Mouse (Mus musculus) ES-E14 (cell line): ENCODE measurements around the gene Rin2. TPM values are rescaled to one million over a fixed set of nuclear protein-coding genes. Genes with fewer than 3 reads are reported as not detected.

ENCODE experiments used
- DNase-seq: peaks from one replicate; pipeline ENCODE4 v3.0.0-alpha.2; 2013; ENCODE audit warnings: low read depth, low spot score
- H3K27ac ChIP-seq: 2 replicates; pipeline ENCODE4 v1.5.1; 2012; ENCODE audit warnings: low read depth, mild to moderate bottlenecking, low read length, moderate library complexity, mixed read lengths; ENCODE audit not compliant: poor library complexity, insufficient read depth, severe bottlenecking
- H3K36me3 ChIP-seq: 2 replicates; pipeline ENCODE4 v1.6.1; 2012; ENCODE audit warnings: mild to moderate bottlenecking, low read length, moderate library complexity, mixed read lengths; ENCODE audit not compliant: control insufficient read depth, poor library complexity, insufficient read depth, severe bottlenecking
- H3K4me1 ChIP-seq, 2 experiments: fragments of 150-350 bp in 1 of 2; sonication (generic) in 1 of 2; 2 replicates each; pipeline ENCODE4 v1.6.1; 2012; ENCODE audit warnings: low read length in 2 of 2, mild to moderate bottlenecking in 1 of 2, mixed read lengths in 1 of 2; ENCODE audit not compliant: control insufficient read depth in 2 of 2, insufficient read depth in 2 of 2, poor library complexity in 1 of 2
- H3K4me3 ChIP-seq, 2 experiments: fragments of 150-350 bp in 1 of 2; sonication (generic) in 1 of 2; 2 replicates each; pipeline ENCODE4 v1.5.1; 2012; ENCODE audit warnings: low read length in 2 of 2, low read depth in 1 of 2, mild to moderate bottlenecking in 1 of 2, mixed read lengths in 1 of 2; ENCODE audit not compliant: insufficient read depth in 1 of 2, poor library complexity in 1 of 2, severe bottlenecking in 1 of 2
- H3K9ac ChIP-seq: 2 replicates; pipeline ENCODE4 v1.6.1; 2012; ENCODE audit warnings: low read depth, mild to moderate bottlenecking, low read length, mixed read lengths; ENCODE audit not compliant: poor library complexity, insufficient read depth, severe bottlenecking
- H3K9me3 ChIP-seq: fragments of 150-350 bp; sonication (generic); 2 replicates; pipeline ENCODE4 v1.6.1; 2012; ENCODE audit warnings: low read depth, mild to moderate bottlenecking, low read length; ENCODE audit not compliant: control insufficient read depth, insufficient read depth
- CHD2 ChIP-seq: IDR thresholded peaks from 2 replicates; pipeline ENCODE4 v1.6.1; 2014; ENCODE audit warnings: mild to moderate bottlenecking, low read depth, low read length, inconsistent platforms
- HCFC1 ChIP-seq: IDR thresholded peaks from 2 replicates; pipeline ENCODE4 v1.6.1; 2012; ENCODE audit warnings: low read length, inconsistent platforms, borderline replicate concordance; ENCODE audit not compliant: insufficient read depth
- MAFK ChIP-seq: IDR thresholded peaks from 2 replicates; pipeline ENCODE4 v1.6.1; 2014; ENCODE audit warnings: mild to moderate bottlenecking, low read depth, low read length, inconsistent platforms; ENCODE audit not compliant: insufficient read depth
- ZC3H11A ChIP-seq: IDR thresholded peaks from 2 replicates; pipeline ENCODE4 v1.6.1; 2012; ENCODE audit warnings: low read depth, mild to moderate bottlenecking, inconsistent platforms, low read length, borderline replicate concordance
- ZNF384 ChIP-seq: IDR thresholded peaks from 2 replicates; pipeline ENCODE4 v1.6.1; 2012; ENCODE audit warnings: low read depth, low read length, inconsistent platforms
- in situ Hi-C, 2 experiments: fragments of 600-800 bp; cut with MboI; formaldehyde crosslinking; loops; one replicate each; pipeline ENCODE4 v1.15.1; 2025; ENCODE audit warnings: low sequenced_read_pairs in 2 of 2, inconsistent platforms in 1 of 2; ENCODE audit not compliant: unreplicated experiment in 2 of 2
- total RNA-seq: library from RNA; depleted of rRNA; stranded (reverse); fragments of 300-350 nt; gene quantifications from 2 replicates; pipeline ENCODE4 v1.2.3, GENCODE M21; 2012

Gene Rin2
- total RNA-seq, 1 experiment = 3.7 TPM

DNA sequence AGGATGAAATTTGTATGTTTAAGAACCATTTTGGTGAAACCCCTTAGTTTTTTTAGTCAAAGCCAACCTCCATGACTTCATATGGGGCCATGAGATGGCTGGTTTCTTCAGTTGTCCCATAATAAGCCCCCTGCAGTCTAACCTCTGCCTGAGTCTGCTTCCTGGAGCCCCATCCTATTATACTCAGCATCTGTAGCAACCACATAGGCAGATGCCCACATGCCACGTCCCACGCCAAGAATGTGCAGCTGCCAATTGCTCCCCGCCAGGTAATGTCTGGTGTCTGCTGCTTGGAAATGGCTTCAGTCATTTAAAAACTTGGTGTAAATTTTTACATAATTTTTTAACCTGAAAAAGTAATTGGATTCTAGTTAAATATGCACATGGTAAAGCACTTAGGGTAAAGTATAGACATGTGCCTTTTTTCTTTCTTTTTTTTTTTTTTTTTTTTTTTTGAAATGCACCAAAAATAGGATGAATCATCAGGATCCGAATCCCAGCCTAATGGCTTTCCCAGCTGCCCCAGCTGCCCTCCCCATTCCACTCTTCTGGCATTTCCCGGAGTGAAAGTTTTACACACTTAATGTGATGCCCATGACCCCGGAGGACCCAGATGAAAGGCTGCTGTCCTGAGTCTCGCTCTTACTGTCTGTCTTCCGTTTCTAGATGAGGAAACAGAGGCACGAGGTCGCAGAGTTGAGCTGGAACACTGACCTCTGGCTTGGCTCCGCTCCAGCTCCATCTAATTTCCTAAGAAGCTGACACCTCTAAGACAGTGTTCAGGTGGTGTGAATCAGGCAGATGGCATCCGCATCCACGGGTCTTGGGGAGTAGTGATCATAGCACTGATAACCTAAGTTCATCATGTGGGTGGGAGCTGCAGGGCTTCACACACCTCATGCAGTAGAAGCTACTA lies 68.0 kb downstream of the Rin2 start:
- TF ChIP-seq ZC3H11A = no peak
- TF ChIP-seq MAFK = no peak
- TF ChIP-seq CHD2 = no peak
- TF ChIP-seq HCFC1 = no peak
- H3K9me3 ChIP-seq = no peaks in the 10 kb centered on the region
- no peak overlapping the region for H3K9ac ChIP-seq
- no peak for DNase-seq
- H3K4me1 ChIP-seq = no peaks in the 10 kb centered on the region; a peak in 1 of 4 replicates
- H3K27ac ChIP-seq = no peak overlapping the region
- H3K36me3 ChIP-seq = no peaks in the 10 kb centered on the region
- no peak overlapping the region for H3K4me3 ChIP-seq
- in situ Hi-C loops = no loop called here

DNA sequence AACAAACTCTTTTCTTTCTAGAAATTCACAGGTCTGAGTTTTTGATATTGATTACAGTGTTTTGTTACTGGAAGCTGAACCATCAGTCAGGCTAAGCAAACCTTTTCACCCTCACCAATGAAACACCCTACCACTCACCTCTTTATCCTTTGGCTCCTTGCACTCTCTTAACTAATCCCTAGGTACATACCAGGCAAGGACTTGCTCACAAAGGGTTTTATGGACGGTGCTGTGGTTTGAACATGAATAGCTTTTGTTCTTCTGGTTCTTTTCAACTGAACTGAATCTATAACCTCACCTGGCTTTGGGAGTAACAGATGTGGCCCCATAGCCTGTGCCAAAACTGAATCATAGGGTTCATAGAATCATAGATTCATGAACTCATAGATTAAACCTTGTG lies 71.4 kb downstream of the Rin2 start:
- Histone ChIP-seq H3K27ac (no peak overlapping the region), H3K9ac (no peak overlapping the region), H3K9me3 (no peaks in the 10 kb centered on the region), H3K4me1 (no peaks in the 10 kb centered on the region; a peak in 1 of 4 replicates), H3K4me3 (no peak overlapping the region), H3K36me3 (no peaks in the 10 kb centered on the region)
- TF ChIP-seq HCFC1 = no peak
- in situ Hi-C loops = no loop called here
- no peak for DNase-seq

DNA sequence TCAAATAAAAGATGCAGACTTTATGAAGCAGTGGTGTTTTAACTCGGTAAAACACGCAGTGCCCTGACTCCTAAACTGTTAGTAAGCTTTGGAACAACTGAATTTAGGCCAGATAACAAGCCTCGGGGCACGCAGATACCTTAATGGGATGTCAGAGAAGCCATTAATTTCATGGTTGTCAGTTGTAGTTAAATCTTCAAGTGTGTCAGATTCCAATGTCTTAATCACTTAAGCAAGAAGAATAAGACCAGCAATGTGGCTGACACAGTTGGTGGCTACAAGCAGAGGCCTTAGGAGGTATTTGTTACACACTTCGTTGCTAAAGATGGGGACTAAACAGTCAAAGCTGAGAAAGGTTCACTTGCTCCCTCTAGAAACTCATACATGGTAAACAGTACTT lies 74.6 kb downstream of the Rin2 start:
- no peak overlapping the region for H3K4me3 ChIP-seq
- no peaks in the 10 kb centered on the region for H3K36me3 ChIP-seq
- DNase-seq = no peak
- H3K27ac ChIP-seq = no peak overlapping the region
- H3K9ac ChIP-seq = no peak overlapping the region
- TF ChIP-seq CHD2 = no peak
- TF ChIP-seq MAFK = no peak
- no peak for TF ChIP-seq HCFC1
- TF ChIP-seq ZNF384 = no peak
- no peak for TF ChIP-seq ZC3H11A
- H3K4me1 ChIP-seq = no peaks in the 10 kb centered on the region; a peak in 1 of 4 replicates
- in situ Hi-C loops = no loop called here
- no peaks in the 10 kb centered on the region for H3K9me3 ChIP-seq

DNA sequence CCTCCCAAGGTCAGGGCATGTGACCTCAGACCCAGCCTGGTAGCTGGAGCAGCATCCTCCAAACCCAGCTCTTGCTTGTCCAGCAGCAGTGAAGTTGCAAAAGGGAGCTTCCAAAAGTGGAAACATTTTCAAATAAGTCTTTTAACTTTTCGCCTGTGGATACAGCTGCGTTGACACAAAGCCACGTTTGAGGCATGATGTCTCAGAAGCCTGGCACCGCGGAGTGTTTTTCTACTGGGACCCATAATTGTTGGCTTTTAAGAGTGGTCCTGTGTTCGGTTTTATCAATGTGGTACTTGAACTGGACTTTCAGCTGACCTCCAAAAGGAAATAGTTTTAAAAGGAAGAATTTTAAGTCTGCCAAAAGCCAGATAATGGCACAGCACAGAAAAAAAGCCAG lies 77.6 kb downstream of the Rin2 start:
- H3K4me1 ChIP-seq = no peaks in the 10 kb centered on the region
- TF ChIP-seq CHD2 (no peak), HCFC1 (no peak), ZNF384 (no peak), MAFK (no peak), ZC3H11A (no peak)
- in situ Hi-C loops = no loop called here
- H3K36me3 ChIP-seq = no peaks in the 10 kb centered on the region
- no peak overlapping the region for H3K9ac ChIP-seq
- H3K27ac ChIP-seq = no peak overlapping the region
- no peak for DNase-seq
- H3K9me3 ChIP-seq = no peaks in the 10 kb centered on the region
- H3K4me3 ChIP-seq = no peak overlapping the region

DNA sequence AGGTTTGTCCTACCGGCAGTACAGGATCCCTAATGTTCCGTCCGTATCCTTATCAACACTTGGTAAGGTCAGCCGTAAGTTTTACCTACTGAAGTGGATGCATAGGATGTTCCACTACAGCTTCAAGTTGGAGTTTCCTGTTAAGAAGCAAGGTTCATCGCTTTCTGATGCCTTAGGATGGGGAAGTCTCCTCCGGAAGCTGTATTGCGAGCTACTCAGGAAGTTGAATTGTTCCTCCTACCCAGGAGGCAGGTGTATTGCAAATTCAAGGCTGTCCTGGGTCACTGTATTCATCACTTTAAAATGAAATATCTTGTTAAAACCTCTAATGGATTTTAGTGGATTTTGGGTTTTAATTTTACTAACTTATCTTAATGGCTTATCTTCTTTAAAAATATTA lies 79.0 kb downstream of the Rin2 start:
- no peaks in the 10 kb centered on the region for H3K36me3 ChIP-seq
- H3K9me3 ChIP-seq = no peaks in the 10 kb centered on the region
- in situ Hi-C loops = no loop called here
- H3K4me1 ChIP-seq = no peaks in the 10 kb centered on the region
- no peak overlapping the region for H3K9ac ChIP-seq
- no peak overlapping the region for H3K27ac ChIP-seq
- no peak overlapping the region for H3K4me3 ChIP-seq
- TF ChIP-seq ZC3H11A (no peak), HCFC1 (no peak), MAFK (no peak), CHD2 (no peak), ZNF384 (no peak)
- no peak for DNase-seq
